Mouse (Mus musculus): ENCODE measurements at regions not wholly inside any gene's neighbourhood (a gene's known extent, or its start where the extent isn't known, plus 50 kb on each side); places are given as distances from the start of the nearest gene placed in this dataset.

- peak; percentile 3 for DNase-seq (ENCODE audit: low spot score)
- H3K4me2 ChIP-seq (ENCODE audit: low read length), result no peak overlapping the region
- no peaks in the 10 kb centered on the region for H3K9me3 ChIP-seq (replicated peaks; ENCODE audit: control insufficient read depth, low read length)
- H3K27me3 ChIP-seq (replicated peaks; ENCODE audit: control insufficient read depth, insufficient read depth, low read length), result no peaks in the 10 kb centered on the region
- H3K4me1 ChIP-seq (ENCODE audit: control insufficient read depth, insufficient read depth, low read length), result no peaks in the 10 kb centered on the region
- H3K27ac ChIP-seq (ENCODE audit: low read depth, low read length), result no peak overlapping the region
- no peaks in the 10 kb centered on the region for H3K36me3 ChIP-seq (ENCODE audit: control insufficient read depth, insufficient read depth, low read length)
- H3K9ac ChIP-seq (ENCODE audit: low read length), result no peak overlapping the region
- 77% methylated on average over 1 of the region's 1 CpGs for WGBS
- no peak for ATAC-seq
- H3K4me3 ChIP-seq (ENCODE audit: low read depth, low read length), result no peak overlapping the region
Measured at GRCm38 (mm10) chr1:96732366-96732765, 139.6 kb downstream of the Slco4c1 start.

DNA sequence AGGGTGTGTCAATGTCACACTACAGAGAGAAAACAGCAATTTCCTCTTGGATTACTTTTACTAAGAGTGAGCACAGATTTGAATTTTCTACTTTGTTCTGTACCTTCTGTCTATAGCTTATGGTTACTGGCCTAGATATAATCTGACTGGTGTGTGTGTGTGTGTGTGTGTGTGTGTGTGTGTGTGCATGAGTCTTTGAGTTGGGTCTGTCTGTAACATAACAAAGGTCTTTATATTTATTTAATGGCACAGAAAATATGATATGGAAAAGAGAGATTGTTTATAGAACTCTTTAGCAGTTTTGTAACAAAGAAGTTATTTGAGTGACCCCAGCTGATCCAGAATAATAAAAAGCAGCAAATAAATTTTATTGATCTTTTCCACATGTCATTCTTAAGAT, 140.1 kb downstream of the Slco4c1 start:
- Histone ChIP-seq H3K27me3 (replicated peaks; ENCODE audit: control insufficient read depth, insufficient read depth, low read length) (no peaks in the 10 kb centered on the region), H3K4me2 (ENCODE audit: low read length) (no peak overlapping the region), H3K27ac (ENCODE audit: low read depth, low read length) (no peak overlapping the region), H3K36me3 (ENCODE audit: control insufficient read depth, insufficient read depth, low read length) (no peaks in the 10 kb centered on the region), H3K4me1 (ENCODE audit: control insufficient read depth, insufficient read depth, low read length) (no peaks in the 10 kb centered on the region), H3K9ac (ENCODE audit: low read length) (no peak overlapping the region), H3K4me3 (ENCODE audit: low read depth, low read length) (no peak overlapping the region), H3K9me3 (replicated peaks; ENCODE audit: control insufficient read depth, low read length) (no peaks in the 10 kb centered on the region)
- DNase-seq (ENCODE audit: low spot score) (no peak), ATAC-seq (no peak)
